Mouse (Mus musculus): Measurements from ENCODE around the gene Ppp2r5b. TPM values are rescaled to one million over a fixed set of nuclear protein-coding genes. Genes with fewer than 3 reads are reported as not detected.

Ppp2r5b gene
- polyA plus RNA-seq, 1 experiment from 2014 or later: 19.3 TPM

GRCm38 (mm10) chr19:6279481-6280144 is 43.9 kb upstream of the Ppp2r5b start:
- WGBS: 87% methylated on average over 6 of the region's 6 CpGs
- Histone ChIP-seq H3K4me1 (ENCODE audit: insufficient read depth) (peaks cover 11% of the 10 kb centered on the region; the same call in 1 of the 2 replicates), H3K27me3 (ENCODE audit: insufficient read depth, low read length) (no peaks in the 10 kb centered on the region), H3K4me3 (ENCODE audit: low read depth, low read length) (peak overlapping the region; percentile 81; the same call in 1 of the 2 replicates), H3K4me2 (peak overlapping the region; percentile 97), H3K9ac (0 out of 2 replicates have a peak overlapping the region, but pooled peaks have one; percentile 81), H3K36me3 (ENCODE audit: insufficient read depth) (peaks cover 47% of the 10 kb centered on the region), H3K27ac (ENCODE audit: low read depth) (peak overlapping the region; percentile 38; the same call in 1 of the 2 replicates), H3K9me3 (ENCODE audit: low read depth, low read length) (no peaks in the 10 kb centered on the region)
- DNase-seq (no peak), ATAC-seq (ENCODE audit: insufficient read depth) (no peak)
- no peak for TF ChIP-seq CTCF (IDR thresholded peaks at IDR 0.05; ENCODE audit: low read depth)

DNA sequence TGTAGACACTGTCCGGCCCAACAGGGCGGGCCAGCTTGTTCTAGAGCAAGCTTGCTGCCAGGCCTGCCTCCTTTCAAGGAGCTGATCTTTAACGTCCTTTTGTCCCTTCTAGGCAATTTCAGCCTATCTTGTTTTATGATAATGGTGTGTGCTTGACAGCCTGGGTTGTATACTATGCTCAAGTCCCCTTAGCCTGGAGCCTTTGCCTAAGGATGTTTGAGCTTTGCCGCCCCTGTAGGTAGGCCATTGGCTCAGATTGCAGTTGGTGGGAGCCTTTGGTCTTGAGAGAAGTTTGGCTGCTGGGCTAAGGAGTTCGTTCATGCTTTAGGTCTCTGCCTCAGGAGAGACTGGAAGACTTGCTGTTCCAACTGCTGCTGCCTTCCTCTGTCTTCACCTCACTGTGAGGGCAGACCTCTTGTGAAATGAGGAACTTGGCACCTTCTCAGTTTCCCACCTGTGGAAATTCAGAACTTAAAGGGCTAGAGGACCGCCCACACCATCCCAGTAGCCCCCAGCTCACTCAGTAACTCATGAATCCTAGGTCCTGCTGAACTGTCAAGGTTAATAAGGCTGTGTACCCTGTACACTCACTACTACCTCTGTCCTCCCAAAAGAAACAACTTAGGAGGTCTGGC is 42.9 kb upstream of the Ppp2r5b start:
- TF ChIP-seq CTCF (IDR thresholded peaks at IDR 0.05; ENCODE audit: low read depth): no peak
- Histone ChIP-seq H3K9me3 (ENCODE audit: low read depth, low read length) (no peaks in the 10 kb centered on the region), H3K27me3 (ENCODE audit: insufficient read depth, low read length) (no peaks in the 10 kb centered on the region), H3K9ac (peak overlapping the region; percentile 81), H3K36me3 (ENCODE audit: insufficient read depth) (peaks cover 39% of the 10 kb centered on the region), H3K27ac (ENCODE audit: low read depth) (peak overlapping the region; percentile 87), H3K4me2 (peak overlapping the region; percentile 97), H3K4me3 (ENCODE audit: low read depth, low read length) (peak overlapping the region; percentile 81), H3K4me1 (ENCODE audit: insufficient read depth) (peaks cover 11% of the 10 kb centered on the region; the same call in 1 of the 2 replicates)
- DNase-seq: no peak
- WGBS: 25% methylated on average over 6 of the region's 6 CpGs
- ATAC-seq (ENCODE audit: insufficient read depth): no peak

- H3K27me3 ChIP-seq (ENCODE audit: insufficient read depth, low read length): no peaks in the 10 kb centered on the region
- peak overlapping the region; percentile 81 for H3K4me3 ChIP-seq (ENCODE audit: low read depth, low read length)
- H3K27ac ChIP-seq (ENCODE audit: low read depth): peak overlapping the region; percentile 87
- no peaks in the 10 kb centered on the region for H3K9me3 ChIP-seq (ENCODE audit: low read depth, low read length)
- H3K4me1 ChIP-seq (ENCODE audit: insufficient read depth): peaks cover 11% of the 10 kb centered on the region; the same call in 1 of the 2 replicates
- H3K4me2 ChIP-seq: peak overlapping the region; percentile 97
- 4% methylated on average over 10 of the region's 10 CpGs for WGBS
- ATAC-seq (ENCODE audit: insufficient read depth): peak; percentile 29; the same call in 1 of the 2 replicates
- peak overlapping the region; percentile 81 for H3K9ac ChIP-seq
- H3K36me3 ChIP-seq (ENCODE audit: insufficient read depth): peaks cover 35% of the 10 kb centered on the region
- TF ChIP-seq CTCF (IDR thresholded peaks at IDR 0.05; ENCODE audit: low read depth): no peak
- DNase-seq: peak; percentile 83
These were observed 42.2 kb upstream of the Ppp2r5b start for GRCm38 (mm10) chr19:6277661-6278438.

GRCm38 (mm10) chr19:6276426-6277421 is 41.1 kb upstream of the Ppp2r5b start, which contains the start of gene Ehd1:
Gene Ehd1 (plus strand): TSS chr19:6276725.
- TF ChIP-seq CTCF (IDR thresholded peaks at IDR 0.05; ENCODE audit: low read depth): peak; percentile 51
- DNase-seq (peak; percentile 99), ATAC-seq (ENCODE audit: insufficient read depth) (peak; percentile 93)
- Histone ChIP-seq H3K27ac (ENCODE audit: low read depth) (peak within 1 kb of the TSS; percentile 87), H3K36me3 (ENCODE audit: insufficient read depth) (peaks cover 23% of the 10 kb centered on the region), H3K4me3 (ENCODE audit: low read depth, low read length) (peak within 1 kb of the TSS; percentile 81), H3K4me1 (ENCODE audit: insufficient read depth) (peaks cover 11% of the 10 kb centered on the region; the same call in 1 of the 2 replicates), H3K4me2 (peak within 1 kb of the TSS; percentile 97), H3K27me3 (ENCODE audit: insufficient read depth, low read length) (no peaks in the 10 kb centered on the region), H3K9me3 (ENCODE audit: low read depth, low read length) (no peaks in the 10 kb centered on the region), H3K9ac (peak within 1 kb of the TSS; percentile 81)
- WGBS: under 1% methylated on average over 102 of the region's 106 CpGs

DNA sequence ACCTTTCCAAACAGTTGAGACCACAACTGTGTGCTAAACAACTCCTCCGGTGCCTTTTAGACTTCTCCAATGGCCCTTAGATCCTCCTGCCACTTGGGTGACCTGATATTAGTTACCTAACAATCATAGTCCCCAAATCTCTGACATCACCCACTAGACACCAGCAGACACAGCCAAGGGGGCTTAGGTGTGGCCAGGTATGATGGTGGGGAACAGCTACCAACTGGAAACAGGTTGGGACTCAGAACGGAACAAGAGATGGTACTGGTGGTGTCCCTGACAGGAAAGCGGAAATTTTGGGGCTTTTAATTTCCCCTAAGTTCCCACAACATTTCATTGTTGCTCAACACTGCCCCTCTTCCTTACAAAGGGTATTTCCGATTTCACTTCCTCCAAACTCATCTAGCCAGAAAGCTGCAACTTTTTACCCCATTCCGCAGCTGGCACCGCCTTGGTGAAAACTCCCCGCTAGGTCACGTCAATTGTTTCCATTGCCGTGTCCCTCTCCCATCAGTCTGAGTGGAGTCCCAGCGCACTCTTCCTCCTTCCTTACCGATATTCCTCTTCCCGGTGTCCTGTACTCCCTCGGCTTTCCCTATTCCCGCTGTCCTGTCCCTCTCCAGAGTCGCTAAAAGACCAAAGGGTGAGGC is 40.2 kb upstream of the Ppp2r5b start:
- H3K4me1 ChIP-seq (ENCODE audit: insufficient read depth): peaks cover 11% of the 10 kb centered on the region; the same call in 1 of the 2 replicates
- WGBS: 6% methylated on average over 15 of the region's 15 CpGs
- H3K9me3 ChIP-seq (ENCODE audit: low read depth, low read length): no peaks in the 10 kb centered on the region
- ATAC-seq (ENCODE audit: insufficient read depth): peak; percentile 0; the same call in 1 of the 2 replicates
- peak overlapping the region; percentile 60; the same call in 1 of the 2 replicates for H3K27ac ChIP-seq (ENCODE audit: low read depth)
- no peaks in the 10 kb centered on the region for H3K27me3 ChIP-seq (ENCODE audit: insufficient read depth, low read length)
- H3K9ac ChIP-seq: peak overlapping the region; percentile 58
- peaks cover 15% of the 10 kb centered on the region for H3K36me3 ChIP-seq (ENCODE audit: insufficient read depth)
- no peak for TF ChIP-seq CTCF (IDR thresholded peaks at IDR 0.05; ENCODE audit: low read depth)
- peak; percentile 50 for DNase-seq
- H3K4me3 ChIP-seq (ENCODE audit: low read depth, low read length): peak overlapping the region; percentile 81
- peak overlapping the region; percentile 97 for H3K4me2 ChIP-seq
